Mouse (Mus musculus): ENCODE measurements around the gene Flnc. TPM values are rescaled to one million over a fixed set of nuclear protein-coding genes. Genes with fewer than 3 reads are reported as not detected.

Gene Flnc
- total and polyA plus RNA-seq, 2 experiments from 2014 or later = 1.2 to 11.1 TPM

DNA sequence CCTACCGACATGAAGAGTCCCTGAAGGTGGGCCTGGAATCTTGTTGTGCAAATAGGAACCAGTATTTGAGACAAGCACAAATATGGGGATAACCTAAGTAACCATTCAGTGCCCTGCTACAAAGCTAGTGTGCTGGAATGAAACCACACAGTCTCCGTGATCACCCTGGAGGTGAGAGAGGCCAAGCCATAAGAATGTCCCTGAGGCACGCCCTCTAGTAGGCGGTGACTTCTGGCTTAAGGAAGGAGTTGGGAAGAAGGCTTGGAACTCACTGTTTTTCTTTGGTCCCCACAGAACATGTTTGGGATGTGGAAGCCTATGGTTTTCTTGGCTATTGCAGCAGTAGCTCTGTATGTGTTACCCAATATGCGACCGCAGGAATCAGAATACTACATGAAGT is 6.7 kb upstream of the Flnc start:
- whole genome bisulfite sequencing = 80% methylated on average over 6 of the region's 6 CpGs
- DNase-seq (ENCODE audit: low spot score) = no peak
- H3K4me2 ChIP-seq (ENCODE audit: low read depth, low read length, poor library complexity, severe bottlenecking) = no peak overlapping the region
- H3K9me3 ChIP-seq (ENCODE audit: low read length) = no peaks in the 10 kb centered on the region
- H3K36me3 ChIP-seq (ENCODE audit: insufficient read depth, low read length) = peaks cover 6% of the 10 kb centered on the region; the same call in 1 of the 2 replicates
- H3K27ac ChIP-seq (ENCODE audit: low read depth, low read length) = no peak overlapping the region
- ATAC-seq (ENCODE audit: low FRiP score) = no peak
- no peaks in the 10 kb centered on the region for H3K4me1 ChIP-seq (ENCODE audit: insufficient read depth, low read length)
- no peak overlapping the region for H3K9ac ChIP-seq (replicated peaks; ENCODE audit: low read length, poor library complexity, severe bottlenecking)
- H3K4me3 ChIP-seq (ENCODE audit: low read depth, low read length) = no peak overlapping the region
- no peaks in the 10 kb centered on the region for H3K27me3 ChIP-seq (ENCODE audit: insufficient read depth, low read length)
- no peak for TF ChIP-seq CTCF (IDR thresholded peaks at IDR 0.05)

DNA sequence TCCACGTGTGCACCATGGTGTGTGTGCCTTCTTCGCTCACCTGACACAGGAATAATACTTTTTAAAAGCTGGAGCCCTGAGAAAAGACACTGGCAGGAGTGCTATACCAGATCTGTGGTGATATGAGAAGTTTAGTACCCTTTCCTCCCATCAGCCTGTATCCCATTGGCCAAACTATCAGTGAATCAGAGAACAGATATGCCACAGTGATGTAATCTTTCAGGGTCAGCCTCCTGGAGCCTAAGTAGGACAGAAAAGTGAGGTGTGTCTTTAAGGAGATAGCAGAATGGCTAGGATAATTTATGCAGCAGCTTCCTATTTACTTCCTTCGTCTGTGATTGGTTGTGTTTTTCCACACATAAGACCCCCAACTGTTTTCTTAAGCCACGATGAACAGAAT is 4.9 kb upstream of the Flnc start:
- DNase-seq (ENCODE audit: low spot score) (no peak), ATAC-seq (ENCODE audit: low FRiP score) (no peak)
- WGBS = 54% methylated on average over 4 of the region's 4 CpGs
- no peak overlapping the region for H3K27ac ChIP-seq (ENCODE audit: low read depth, low read length)
- peaks cover 3% of the 10 kb centered on the region; the same call in 1 of the 2 replicates for H3K36me3 ChIP-seq (ENCODE audit: insufficient read depth, low read length)
- TF ChIP-seq CTCF (IDR thresholded peaks at IDR 0.05) = no peak
- no peak overlapping the region for H3K4me2 ChIP-seq (ENCODE audit: low read depth, low read length, poor library complexity, severe bottlenecking)
- peaks cover 12% of the 10 kb centered on the region for H3K27me3 ChIP-seq (ENCODE audit: insufficient read depth, low read length)
- no peaks in the 10 kb centered on the region for H3K9me3 ChIP-seq (ENCODE audit: low read length)
- no peak overlapping the region for H3K4me3 ChIP-seq (ENCODE audit: low read depth, low read length)
- H3K4me1 ChIP-seq (ENCODE audit: insufficient read depth, low read length) = no peaks in the 10 kb centered on the region
- H3K9ac ChIP-seq (replicated peaks; ENCODE audit: low read length, poor library complexity, severe bottlenecking) = no peak overlapping the region

DNA sequence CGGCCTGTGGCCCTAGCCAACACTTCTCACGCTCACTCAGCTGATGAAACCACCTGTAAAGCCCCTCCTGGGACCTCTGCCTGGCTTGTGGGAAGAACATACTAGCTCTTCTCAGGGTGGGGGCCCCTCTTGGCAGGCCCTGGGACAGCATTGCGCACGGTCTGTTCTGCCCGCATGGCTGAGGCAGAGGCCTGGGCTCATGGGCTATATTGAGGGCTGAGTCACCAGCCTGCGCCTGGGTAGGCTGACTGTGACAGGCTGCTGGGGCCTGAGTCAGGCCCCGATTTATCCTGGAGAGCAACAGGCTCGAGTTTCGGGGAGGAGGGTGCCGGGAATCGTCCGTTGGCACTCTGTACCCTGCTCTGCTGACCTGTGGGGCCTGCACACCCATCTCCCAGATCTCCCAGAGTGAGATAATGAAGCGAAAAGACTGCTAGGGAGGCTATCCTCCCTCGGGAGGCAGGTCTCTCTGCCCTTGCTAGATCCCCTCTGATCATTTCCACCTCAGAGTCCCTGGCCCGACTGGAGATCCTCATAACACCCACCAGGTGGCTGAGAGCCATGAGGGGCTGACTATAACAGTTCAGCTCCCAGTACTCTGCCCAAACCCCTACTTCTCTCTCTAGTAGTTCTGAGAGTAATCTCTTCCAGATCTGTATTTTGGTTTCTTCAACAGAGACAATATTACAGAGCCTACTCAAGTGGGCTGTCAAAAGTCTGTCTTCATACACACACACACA is 2.2 kb upstream of the Flnc start:
- no peak for ATAC-seq (ENCODE audit: low FRiP score)
- Histone ChIP-seq H3K9ac (replicated peaks; ENCODE audit: low read length, poor library complexity, severe bottlenecking) (no peak overlapping the region), H3K9me3 (ENCODE audit: low read length) (no peaks in the 10 kb centered on the region), H3K4me3 (ENCODE audit: low read depth, low read length) (no peak overlapping the region), H3K27ac (ENCODE audit: low read depth, low read length) (no peak overlapping the region), H3K36me3 (ENCODE audit: insufficient read depth, low read length) (no peaks in the 10 kb centered on the region), H3K27me3 (ENCODE audit: insufficient read depth, low read length) (peaks cover 33% of the 10 kb centered on the region), H3K4me2 (ENCODE audit: low read depth, low read length, poor library complexity, severe bottlenecking) (no peak overlapping the region), H3K4me1 (ENCODE audit: insufficient read depth, low read length) (no peaks in the 10 kb centered on the region)
- WGBS = 50% methylated on average over 15 of the region's 15 CpGs
- peak; percentile 18; the same call in 1 of the 2 replicates for TF ChIP-seq CTCF (IDR thresholded peaks at IDR 0.05)
- DNase-seq (ENCODE audit: low spot score) = no peak

DNA sequence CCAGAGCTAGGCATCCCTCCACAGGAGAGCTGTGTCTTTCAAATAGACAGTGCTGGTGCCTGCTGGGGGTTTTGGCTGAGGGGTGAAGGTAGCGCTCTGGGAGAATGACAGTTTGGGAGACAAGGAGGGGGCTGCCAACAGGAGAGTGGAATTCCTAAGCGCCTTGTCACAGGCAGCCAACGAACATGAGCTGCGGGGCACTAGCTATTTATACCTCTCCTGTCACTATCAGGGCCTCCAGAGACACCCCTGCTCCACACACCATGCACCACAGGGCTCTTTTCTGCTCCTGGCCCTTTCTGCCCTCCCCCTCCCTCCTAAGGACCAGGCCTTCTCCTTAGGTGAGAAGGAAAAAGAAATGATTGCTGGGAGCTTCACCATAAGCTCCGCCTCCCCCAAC is 1.6 kb upstream of the Flnc start:
- no peak overlapping the region for H3K27ac ChIP-seq (ENCODE audit: low read depth, low read length)
- H3K4me3 ChIP-seq (ENCODE audit: low read depth, low read length) = no peak overlapping the region
- H3K9me3 ChIP-seq (ENCODE audit: low read length) = no peaks in the 10 kb centered on the region
- H3K36me3 ChIP-seq (ENCODE audit: insufficient read depth, low read length) = no peaks in the 10 kb centered on the region
- peaks cover 33% of the 10 kb centered on the region for H3K27me3 ChIP-seq (ENCODE audit: insufficient read depth, low read length)
- H3K9ac ChIP-seq (replicated peaks; ENCODE audit: low read length, poor library complexity, severe bottlenecking) = no peak overlapping the region
- H3K4me2 ChIP-seq (ENCODE audit: low read depth, low read length, poor library complexity, severe bottlenecking) = no peak overlapping the region
- ATAC-seq (ENCODE audit: low FRiP score) = no peak
- no peak for TF ChIP-seq CTCF (IDR thresholded peaks at IDR 0.05)
- 19% methylated on average over 5 of the region's 5 CpGs for WGBS
- H3K4me1 ChIP-seq (ENCODE audit: insufficient read depth, low read length) = 0 out of 2 replicates have a peak, but pooled peaks cover 2% of the 10 kb centered on the region
- DNase-seq (ENCODE audit: low spot score) = no peak

DNA sequence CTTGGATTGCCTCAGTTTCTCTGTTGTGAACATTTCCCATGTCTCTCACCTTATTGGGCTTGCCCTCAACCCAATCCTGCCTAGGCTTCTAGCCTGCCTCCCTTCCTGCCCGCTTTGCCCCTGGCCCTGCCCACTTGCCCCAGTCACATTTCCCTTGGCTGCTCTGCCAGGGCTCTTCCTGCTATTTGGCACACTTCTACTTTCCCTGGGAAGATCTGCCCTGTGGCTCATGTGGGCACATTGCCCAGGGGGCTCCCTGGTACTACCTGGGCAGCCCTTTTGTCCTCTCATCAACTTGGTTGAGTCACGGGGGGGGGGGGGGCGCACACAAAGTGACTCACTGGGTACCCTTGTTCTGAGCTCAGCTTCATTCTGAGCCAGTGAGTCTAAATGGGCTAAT is 900 bp upstream of the Flnc start:
- no peak for DNase-seq (ENCODE audit: low spot score)
- H3K4me3 ChIP-seq (ENCODE audit: low read depth, low read length) = no peak overlapping the region
- H3K36me3 ChIP-seq (ENCODE audit: insufficient read depth, low read length) = no peaks in the 10 kb centered on the region
- H3K4me1 ChIP-seq (ENCODE audit: insufficient read depth, low read length) = 0 out of 2 replicates have a peak, but pooled peaks cover 2% of the 10 kb centered on the region
- H3K27ac ChIP-seq (ENCODE audit: low read depth, low read length) = no peak overlapping the region
- WGBS = 47% methylated on average over 3 of the region's 3 CpGs
- no peaks in the 10 kb centered on the region for H3K9me3 ChIP-seq (ENCODE audit: low read length)
- peaks cover 33% of the 10 kb centered on the region for H3K27me3 ChIP-seq (ENCODE audit: insufficient read depth, low read length)
- no peak overlapping the region for H3K4me2 ChIP-seq (ENCODE audit: low read depth, low read length, poor library complexity, severe bottlenecking)
- no peak for TF ChIP-seq CTCF (IDR thresholded peaks at IDR 0.05)
- no peak for ATAC-seq (ENCODE audit: low FRiP score)
- H3K9ac ChIP-seq (replicated peaks; ENCODE audit: low read length, poor library complexity, severe bottlenecking) = no peak overlapping the region

DNA sequence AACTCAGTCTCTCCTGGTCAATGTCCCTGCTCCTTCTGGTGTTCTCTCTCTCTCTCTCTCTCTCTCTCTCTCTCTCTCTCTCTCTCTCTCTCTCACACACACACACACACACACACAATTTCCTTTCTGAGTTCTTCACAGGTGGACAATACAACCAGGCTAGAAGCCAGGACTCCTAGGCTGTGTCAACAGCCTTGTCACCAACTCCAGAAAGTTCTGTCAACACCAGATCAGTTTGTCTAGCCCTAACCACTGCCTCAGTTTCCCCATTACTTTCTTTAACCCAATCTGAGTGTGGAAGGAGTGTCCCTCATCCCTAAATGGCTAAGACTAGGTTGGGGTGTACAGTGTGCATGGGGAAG is 399 bp upstream of the Flnc start:
- no peak for DNase-seq (ENCODE audit: low spot score)
- 0 out of 2 replicates have a peak, but pooled peaks cover 2% of the 10 kb centered on the region for H3K4me1 ChIP-seq (ENCODE audit: insufficient read depth, low read length)
- no peak for ATAC-seq (ENCODE audit: low FRiP score)
- no peak for TF ChIP-seq CTCF (IDR thresholded peaks at IDR 0.05)
- no peaks in the 10 kb centered on the region for H3K36me3 ChIP-seq (ENCODE audit: insufficient read depth, low read length)
- no peaks in the 10 kb centered on the region for H3K9me3 ChIP-seq (ENCODE audit: low read length)
- peak overlapping the region; percentile 58 for H3K4me2 ChIP-seq (ENCODE audit: low read depth, low read length, poor library complexity, severe bottlenecking)
- H3K27me3 ChIP-seq (ENCODE audit: insufficient read depth, low read length) = peaks cover 33% of the 10 kb centered on the region
- H3K27ac ChIP-seq (ENCODE audit: low read depth, low read length) = no peak overlapping the region
- peak overlapping the region; percentile 36 for H3K4me3 ChIP-seq (ENCODE audit: low read depth, low read length)
- H3K9ac ChIP-seq (replicated peaks; ENCODE audit: low read length, poor library complexity, severe bottlenecking) = no peak overlapping the region

Measured in midbrain, postnatal 0 days (tissue).